Mouse (Mus musculus) intestine, embryonic 16.5 days (tissue): ENCODE results near the gene Ror2. TPM values are rescaled to one million over a fixed set of nuclear protein-coding genes. Genes with fewer than 3 reads are reported as not detected.

ENCODE experiments used
- ATAC-seq: fragments of 200-750 bp; cut with Nextera tagmentation; 2 replicates; pipeline ENCODE4 v1.8.0; 2017; ENCODE audit warnings: moderate TSS enrichment, moderate library complexity
- H3K27ac ChIP-seq: fragments of 300-500 bp; sonication (generic); 2 replicates; pipeline ENCODE4 v1.5.1; 2014; ENCODE audit warnings: mild to moderate bottlenecking, low read length
- H3K27me3 ChIP-seq: fragments of 300-500 bp; sonication (generic); replicated peaks from 2 replicates; pipeline ENCODE4 v1.6.1; 2014; ENCODE audit warnings: low read length, control low read depth, mixed read lengths; ENCODE audit not compliant: control insufficient read depth, insufficient read depth
- H3K36me3 ChIP-seq: fragments of 300-500 bp; sonication (generic); 2 replicates; pipeline ENCODE4 v1.6.1; 2014; ENCODE audit warnings: low read length, control low read depth; ENCODE audit not compliant: control insufficient read depth, insufficient read depth
- H3K4me1 ChIP-seq: fragments of 300-500 bp; sonication (generic); 2 replicates; pipeline ENCODE4 v1.6.1; 2014; ENCODE audit warnings: low read length, control low read depth, mixed read lengths; ENCODE audit not compliant: control insufficient read depth, insufficient read depth
- H3K4me2 ChIP-seq: fragments of 300-500 bp; sonication (generic); 2 replicates; pipeline ENCODE4 v1.6.1; 2014; ENCODE audit warnings: low read depth, low read length, control low read depth
- H3K4me3 ChIP-seq: fragments of 300-500 bp; sonication (generic); 2 replicates; pipeline ENCODE4 v1.5.1; 2014; ENCODE audit warnings: mild to moderate bottlenecking, low read length
- H3K9ac ChIP-seq: fragments of 300-500 bp; sonication (generic); 2 replicates; pipeline ENCODE4 v1.6.1; 2014; ENCODE audit warnings: low read depth, low read length
- H3K9me3 ChIP-seq: fragments of 300-500 bp; sonication (generic); 2 replicates; pipeline ENCODE4 v1.6.1; 2016; ENCODE audit warnings: low read length, control low read depth; ENCODE audit not compliant: control insufficient read depth
- WGBS: fragments of 180-500 bp; shearing (Covaris S2); extraction: QIAGEN DNeasy Blood & Tissue Kit; methylation state at CpG from one replicate; pipeline ENCODE4 v1.1.7; 2014; 5-methylcytosine and 5-hydroxymethylcytosine counted together
- polyA plus RNA-seq: library from polyadenylated mRNA; unstranded; fragments of >200 nt; fragmentation: Nextera tagmentation; extraction: Ambion mirVana; gene quantifications from 2 replicates; pipeline ENCODE4 v1.2.1, GENCODE M21; 2015

Ror2 gene
- polyA plus RNA-seq, 1 experiment from 2014 or later = 12.5 TPM

GRCm38 (mm10) chr13:53281604-53282396 lies 4.1 kb downstream of the Ror2 start:
- H3K9me3 ChIP-seq = no peaks in the 10 kb centered on the region
- H3K4me1 ChIP-seq = peaks cover 63% of the 10 kb centered on the region
- ATAC-seq = no peak
- no peak overlapping the region for H3K4me3 ChIP-seq
- 51% methylated on average over 11 of the region's 11 CpGs for WGBS
- no peak overlapping the region for H3K27ac ChIP-seq
- no peaks in the 10 kb centered on the region for H3K27me3 ChIP-seq
- H3K9ac ChIP-seq = no peak overlapping the region
- no peak overlapping the region for H3K4me2 ChIP-seq
- no peaks in the 10 kb centered on the region for H3K36me3 ChIP-seq

- ATAC-seq = peak; percentile 63
- Histone ChIP-seq H3K27ac (peak overlapping the region; percentile 52; the same call in 1 of the 2 replicates), H3K27me3 (no peaks in the 10 kb centered on the region), H3K4me1 (peaks cover 72% of the 10 kb centered on the region), H3K4me2 (no peak overlapping the region), H3K9me3 (no peaks in the 10 kb centered on the region), H3K4me3 (no peak overlapping the region), H3K9ac (no peak overlapping the region), H3K36me3 (no peaks in the 10 kb centered on the region)
- WGBS = 62% methylated on average over 10 of the region's 10 CpGs
Observed at GRCm38 (mm10) chr13:53278908-53279307, 7.0 kb downstream of the Ror2 start.

- H3K4me1 ChIP-seq = peaks cover 53% of the 10 kb centered on the region
- no peak overlapping the region for H3K9ac ChIP-seq
- H3K27ac ChIP-seq = no peak overlapping the region
- no peak overlapping the region for H3K4me3 ChIP-seq
- H3K9me3 ChIP-seq = no peaks in the 10 kb centered on the region
- no peaks in the 10 kb centered on the region for H3K27me3 ChIP-seq
- no peak for ATAC-seq
- H3K36me3 ChIP-seq = no peaks in the 10 kb centered on the region
- H3K4me2 ChIP-seq = no peak overlapping the region
- 35% methylated on average over 7 of the region's 7 CpGs for WGBS
Observed at GRCm38 (mm10) chr13:53276381-53276780, 9.5 kb downstream of the Ror2 start.

- no peaks in the 10 kb centered on the region for H3K36me3 ChIP-seq
- no peak overlapping the region for H3K4me2 ChIP-seq
- no peak for ATAC-seq
- H3K27ac ChIP-seq = no peak overlapping the region
- no peak overlapping the region for H3K4me3 ChIP-seq
- H3K27me3 ChIP-seq = no peaks in the 10 kb centered on the region
- WGBS = 43% methylated on average over 8 of the region's 8 CpGs
- no peak overlapping the region for H3K9ac ChIP-seq
- H3K9me3 ChIP-seq = no peaks in the 10 kb centered on the region
- peaks cover 53% of the 10 kb centered on the region for H3K4me1 ChIP-seq
Observed at GRCm38 (mm10) chr13:53275778-53276177, 10.1 kb downstream of the Ror2 start.

DNA sequence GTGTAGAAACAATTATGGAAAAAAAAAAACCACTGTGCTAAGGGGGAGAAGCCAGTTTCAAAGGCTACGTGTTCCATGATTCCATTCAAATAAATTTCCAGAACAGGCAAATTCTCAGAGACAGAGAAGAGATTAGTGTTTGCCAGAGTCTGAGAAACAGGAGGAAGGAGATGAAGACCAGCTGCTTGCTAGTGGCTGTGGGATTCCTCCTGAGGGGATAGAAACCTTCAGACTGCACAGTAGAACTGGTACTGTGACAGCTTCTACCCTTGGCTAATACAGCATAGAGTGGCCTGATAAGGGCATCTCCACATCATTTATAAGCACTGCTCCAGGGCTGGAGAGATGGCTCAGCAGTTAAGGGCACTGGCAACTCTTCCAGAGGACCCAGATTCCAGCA lies 11.2 kb downstream of the Ror2 start:
- WGBS = 55% methylated on average over 1 of the region's 1 CpGs
- Histone ChIP-seq H3K27me3 (no peaks in the 10 kb centered on the region), H3K4me1 (peaks cover 47% of the 10 kb centered on the region), H3K4me3 (no peak overlapping the region), H3K36me3 (no peaks in the 10 kb centered on the region), H3K9ac (no peak overlapping the region), H3K9me3 (no peaks in the 10 kb centered on the region), H3K4me2 (no peak overlapping the region), H3K27ac (peak overlapping the region; percentile 67)
- ATAC-seq = no peak

DNA sequence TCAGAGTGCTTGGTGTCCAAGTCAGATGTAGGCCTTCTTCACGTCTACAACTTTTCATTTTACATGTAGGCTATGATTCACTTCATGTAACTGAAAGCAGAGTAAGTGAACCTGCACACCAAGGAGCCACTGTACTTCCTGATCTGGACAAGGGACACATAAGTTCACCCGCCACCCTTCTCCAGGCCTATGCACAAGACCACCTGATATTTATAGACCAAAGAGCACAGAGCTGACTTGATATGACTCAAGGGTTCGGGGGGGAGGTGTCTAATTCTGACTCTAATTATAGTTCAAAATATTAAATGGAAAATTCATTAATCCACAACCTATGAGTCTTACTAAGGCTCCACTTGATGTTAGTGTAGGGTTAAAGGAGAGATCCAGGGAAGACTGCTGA lies 14.3 kb downstream of the Ror2 start:
- H3K27me3 ChIP-seq = no peaks in the 10 kb centered on the region
- peaks cover 27% of the 10 kb centered on the region for H3K4me1 ChIP-seq
- no peak overlapping the region for H3K4me2 ChIP-seq
- H3K9ac ChIP-seq = no peak overlapping the region
- H3K4me3 ChIP-seq = no peak overlapping the region
- no peak overlapping the region for H3K27ac ChIP-seq
- no peaks in the 10 kb centered on the region for H3K36me3 ChIP-seq
- 88% methylated on average over 3 of the region's 3 CpGs for WGBS
- no peaks in the 10 kb centered on the region for H3K9me3 ChIP-seq
- no peak for ATAC-seq

DNA sequence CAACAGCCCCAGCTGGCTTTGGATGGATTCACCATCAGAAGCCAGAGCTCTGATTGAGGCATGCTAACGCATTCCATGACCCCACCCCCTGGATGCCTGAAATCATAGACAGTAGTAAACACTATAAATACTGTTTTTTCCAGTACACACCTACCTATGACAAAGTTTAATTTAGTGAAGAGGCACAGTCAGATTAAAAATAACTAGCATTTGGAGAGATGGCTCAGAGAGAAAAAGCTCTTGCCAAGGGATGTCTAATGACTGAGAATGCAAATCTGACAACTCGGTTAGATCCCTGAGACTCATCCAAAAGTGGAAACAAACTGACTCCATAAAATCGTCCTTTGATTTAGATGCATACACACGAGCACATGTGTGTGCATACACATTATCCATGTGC lies 15.4 kb downstream of the Ror2 start:
- Histone ChIP-seq H3K4me1 (peaks cover 26% of the 10 kb centered on the region), H3K4me2 (no peak overlapping the region), H3K9ac (no peak overlapping the region), H3K36me3 (no peaks in the 10 kb centered on the region), H3K27me3 (no peaks in the 10 kb centered on the region), H3K4me3 (no peak overlapping the region), H3K9me3 (no peaks in the 10 kb centered on the region), H3K27ac (no peak overlapping the region)
- WGBS = 74% methylated on average over 4 of the region's 4 CpGs
- no peak for ATAC-seq

DNA sequence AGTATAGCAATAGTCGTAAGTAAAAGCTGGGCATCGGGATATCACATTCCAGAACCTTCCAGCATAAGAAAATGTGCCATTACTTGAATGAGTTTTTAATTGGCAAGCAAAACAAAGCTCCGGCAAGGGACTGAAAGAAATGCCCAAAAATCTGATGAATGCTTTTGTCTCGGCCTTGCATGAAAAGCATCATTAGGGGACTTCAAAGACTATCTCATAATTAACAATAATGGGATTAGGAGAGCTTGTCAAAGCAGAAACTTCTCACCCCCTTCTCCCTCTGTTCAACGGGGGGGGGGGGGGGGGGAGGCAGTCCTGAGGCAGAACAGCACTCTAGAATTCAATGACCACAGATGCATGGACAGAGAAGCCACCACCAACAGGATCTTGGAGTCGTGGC lies 17.4 kb downstream of the Ror2 start:
- no peak for ATAC-seq
- Histone ChIP-seq H3K4me3 (no peak overlapping the region), H3K4me1 (peaks cover 22% of the 10 kb centered on the region), H3K36me3 (no peaks in the 10 kb centered on the region), H3K4me2 (no peak overlapping the region), H3K9me3 (no peaks in the 10 kb centered on the region), H3K9ac (no peak overlapping the region), H3K27ac (no peak overlapping the region), H3K27me3 (no peaks in the 10 kb centered on the region)
- WGBS = 71% methylated on average over 5 of the region's 6 CpGs

GRCm38 (mm10) chr13:53267849-53268248 lies 18.1 kb downstream of the Ror2 start:
- Histone ChIP-seq H3K27me3 (no peaks in the 10 kb centered on the region), H3K9me3 (no peaks in the 10 kb centered on the region), H3K4me3 (no peak overlapping the region), H3K36me3 (no peaks in the 10 kb centered on the region), H3K4me1 (peaks cover 29% of the 10 kb centered on the region), H3K4me2 (no peak overlapping the region), H3K27ac (no peak overlapping the region), H3K9ac (no peak overlapping the region)
- 51% methylated on average over 6 of the region's 6 CpGs for WGBS
- peak; percentile 83 for ATAC-seq

DNA sequence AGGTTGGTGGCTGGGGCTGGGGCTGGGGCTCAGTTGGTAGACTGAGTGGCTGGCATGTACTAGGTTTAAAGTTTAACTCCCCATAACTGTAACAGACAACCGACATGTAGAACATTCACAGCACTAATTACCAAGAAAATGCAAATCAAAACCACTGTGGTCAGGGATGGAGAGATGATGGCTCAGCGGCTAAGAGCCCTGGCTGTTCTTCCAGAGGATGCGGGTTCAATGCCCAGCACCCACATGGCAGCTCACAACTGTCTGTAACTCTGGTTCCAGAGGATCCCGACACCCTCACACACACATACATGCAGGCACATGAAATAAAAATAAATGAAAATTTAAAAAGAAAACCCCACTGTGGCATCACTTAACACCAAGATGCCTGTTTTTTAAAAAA lies 18.8 kb downstream of the Ror2 start:
- no peaks in the 10 kb centered on the region for H3K9me3 ChIP-seq
- peak overlapping the region; percentile 28; the same call in 1 of the 2 replicates for H3K27ac ChIP-seq
- no peak overlapping the region for H3K4me2 ChIP-seq
- no peaks in the 10 kb centered on the region for H3K36me3 ChIP-seq
- H3K27me3 ChIP-seq = no peaks in the 10 kb centered on the region
- no peak overlapping the region for H3K9ac ChIP-seq
- WGBS = 83% methylated on average over 4 of the region's 4 CpGs
- peaks cover 35% of the 10 kb centered on the region for H3K4me1 ChIP-seq
- H3K4me3 ChIP-seq = no peak overlapping the region
- no peak for ATAC-seq
